Mouse (Mus musculus): ENCODE results near the gene Mybpc3.

DNA sequence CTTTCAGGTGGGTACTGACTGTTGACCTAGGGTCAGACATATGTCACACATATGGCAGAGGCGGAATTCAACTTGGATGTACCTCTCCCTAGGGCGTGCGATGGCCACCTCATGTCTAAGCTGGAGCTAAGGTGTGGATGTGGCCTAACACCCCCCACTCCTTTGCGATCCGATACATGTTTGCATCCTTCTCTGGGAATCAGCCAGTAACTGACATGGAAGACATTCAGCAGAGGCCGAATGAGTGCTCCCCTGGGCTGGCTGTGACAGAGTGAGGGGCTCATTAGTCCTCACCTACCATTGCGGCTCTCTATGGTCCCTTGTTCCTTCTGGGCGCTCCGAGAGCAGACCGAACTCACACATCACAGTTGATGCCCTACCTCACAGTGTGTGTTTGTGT, 46.9 kb upstream of the Mybpc3 start:
- TF ChIP-seq CTCF (IDR thresholded peaks at IDR 0.05; ENCODE audit: low read depth) = no peak
- TF ChIP-seq EP300 (optimal IDR thresholded peaks at IDR 0.05) = no peak

Measured in stomach, postnatal 0 days (tissue).